Mouse (Mus musculus): ENCODE measurements around the gene Larp1.
A peak's percentile ranks its signal among the peaks of the same experiment; 100 is the strongest.

The Larp1 gene

GRCm38 (mm10) chr11:58003126-58003525 lies 5.7 kb upstream of the Larp1 start:
- no peak for DNase-seq (ENCODE audit: low spot score)

GRCm38 (mm10) chr11:58003734-58004133 lies 5.1 kb upstream of the Larp1 start:
- DNase-seq (ENCODE audit: low spot score) = no peak

GRCm38 (mm10) chr11:58005110-58005509 lies 3.8 kb upstream of the Larp1 start:
- DNase-seq (ENCODE audit: low spot score) = no peak

GRCm38 (mm10) chr11:58008013-58008412 lies 851 bp upstream of the Larp1 start:
- DNase-seq (ENCODE audit: low spot score) = no peak

GRCm38 (mm10) chr11:58008437-58009050 lies 320 bp upstream of the Larp1 start:
- peak; percentile 95 for DNase-seq (ENCODE audit: low spot score)

GRCm38 (mm10) chr11:58009516-58010141 lies 765 bp downstream of the Larp1 start:
- DNase-seq (ENCODE audit: low spot score) = peak; percentile 59

GRCm38 (mm10) chr11:58010226-58010781 lies 1.4 kb downstream of the Larp1 start:
- peak; percentile 57 for DNase-seq (ENCODE audit: low spot score)

GRCm38 (mm10) chr11:58010930-58011329 lies 2.1 kb downstream of the Larp1 start:
- DNase-seq (ENCODE audit: low spot score) = no peak

- no peak for DNase-seq (ENCODE audit: low spot score)
These were observed 2.9 kb downstream of the Larp1 start for GRCm38 (mm10) chr11:58011813-58012212.

GRCm38 (mm10) chr11:58012674-58013073 lies 3.8 kb downstream of the Larp1 start:
- DNase-seq (ENCODE audit: low spot score) = no peak

GRCm38 (mm10) chr11:58013100-58013499 lies 4.2 kb downstream of the Larp1 start:
- no peak for DNase-seq (ENCODE audit: low spot score)

- no peak for DNase-seq (ENCODE audit: low spot score)
These were observed 5.7 kb downstream of the Larp1 start for GRCm38 (mm10) chr11:58014604-58015003.

GRCm38 (mm10) chr11:58015339-58015738 lies 6.5 kb downstream of the Larp1 start:
- no peak for DNase-seq (ENCODE audit: low spot score)

- no peak for DNase-seq (ENCODE audit: low spot score)
These were observed 7.5 kb downstream of the Larp1 start for GRCm38 (mm10) chr11:58016371-58016770.

GRCm38 (mm10) chr11:58017422-58017821 lies 8.6 kb downstream of the Larp1 start:
- DNase-seq (ENCODE audit: low spot score) = no peak

- DNase-seq (ENCODE audit: low spot score) = no peak
These were observed 9.4 kb downstream of the Larp1 start for GRCm38 (mm10) chr11:58018287-58018686.

- no peak for DNase-seq (ENCODE audit: low spot score)
These were observed 9.8 kb downstream of the Larp1 start for GRCm38 (mm10) chr11:58018701-58019100.

- DNase-seq (ENCODE audit: low spot score) = no peak
These were observed 12.2 kb downstream of the Larp1 start for GRCm38 (mm10) chr11:58021095-58021494.

- no peak for DNase-seq (ENCODE audit: low spot score)
These were observed 12.8 kb downstream of the Larp1 start for GRCm38 (mm10) chr11:58021618-58022017.

GRCm38 (mm10) chr11:58024271-58024670 lies 15.4 kb downstream of the Larp1 start:
- no peak for DNase-seq (ENCODE audit: low spot score)

GRCm38 (mm10) chr11:58024671-58025070 lies 15.8 kb downstream of the Larp1 start:
- no peak for DNase-seq (ENCODE audit: low spot score)

GRCm38 (mm10) chr11:58025881-58026280 lies 17.0 kb downstream of the Larp1 start:
- DNase-seq (ENCODE audit: low spot score) = no peak

- no peak for DNase-seq (ENCODE audit: low spot score)
These were observed 17.5 kb downstream of the Larp1 start for GRCm38 (mm10) chr11:58026337-58026736.

- no peak for DNase-seq (ENCODE audit: low spot score)
These were observed 18.0 kb downstream of the Larp1 start for GRCm38 (mm10) chr11:58026860-58027259.

All from embryo, embryonic 10.5 days (tissue).